Mouse (Mus musculus) bone marrow macrophage, adult 2 months (primary cell): ENCODE measurements around the gene Olfr878. TPM values are rescaled to one million over a fixed set of nuclear protein-coding genes. Genes with fewer than 3 reads are reported as not detected.

Experiments used
- H3K27ac ChIP-seq: 2 replicates; pipeline ENCODE4 v1.5.1; 2012; ENCODE audit warnings: low read depth, low read length; ENCODE audit not compliant: insufficient read depth
- H3K4me1 ChIP-seq: 2 replicates; pipeline ENCODE4 v1.6.1; 2012; ENCODE audit warnings: low read length; ENCODE audit not compliant: control insufficient read depth, insufficient read depth
- H3K4me3 ChIP-seq: 2 replicates; pipeline ENCODE4 v1.5.1; 2012; ENCODE audit warnings: mild to moderate bottlenecking, low read length, moderate library complexity; ENCODE audit not compliant: insufficient read depth
- CTCF ChIP-seq: IDR thresholded peaks from 2 replicates; pipeline ENCODE4 v1.5.1; 2012; ENCODE audit warnings: low read depth, mild to moderate bottlenecking, low read length, moderate library complexity
- POLR2A ChIP-seq: IDR thresholded peaks from 2 replicates; pipeline ENCODE4 v1.6.1; 2012; ENCODE audit warnings: mild to moderate bottlenecking, low read depth, low read length, borderline replicate concordance
- polyA plus RNA-seq: library from polyadenylated mRNA; stranded (reverse); fragments of >200 nt; gene quantifications from 2 replicates; pipeline ENCODE4 v1.2.4, GENCODE M21; 2012; ENCODE audit not compliant: missing spikeins, insufficient read depth, insufficient read length

Olfr878 gene
- not detected in 2 replicates for polyA plus RNA-seq

GRCm38 (mm10) chr9:37917540-37917939, at the start of gene Olfr878:
TSS of gene Olfr878 (plus strand) at chr9:37917840.
- Histone ChIP-seq H3K4me3 (no peak within 1 kb of the TSS), H3K27ac (no peak within 1 kb of the TSS), H3K4me1 (no peaks in the 10 kb centered on the region)
- no peak for TF ChIP-seq POLR2A
- TF ChIP-seq CTCF: no peak

GRCm38 (mm10) chr9:37870246-37870645, 47.4 kb upstream of the Olfr878 start:
- no peak overlapping the region for H3K4me3 ChIP-seq
- TF ChIP-seq POLR2A: no peak
- no peak for TF ChIP-seq CTCF

GRCm38 (mm10) chr9:37871097-37871496, 46.5 kb upstream of the Olfr878 start:
- Histone ChIP-seq H3K4me3 (no peak overlapping the region), H3K27ac (no peak overlapping the region), H3K4me1 (no peaks in the 10 kb centered on the region)
- TF ChIP-seq POLR2A (no peak), CTCF (no peak)

More at GRCm38 (mm10) chr9:37870246-37870645, 47.4 kb upstream of the Olfr878 start:
- no peaks in the 10 kb centered on the region for H3K4me1 ChIP-seq
- H3K27ac ChIP-seq: no peak overlapping the region

GRCm38 (mm10) chr9:37871536-37871935, 46.1 kb upstream of the Olfr878 start:
- H3K4me3 ChIP-seq: no peak overlapping the region
- H3K4me1 ChIP-seq: no peaks in the 10 kb centered on the region
- no peak overlapping the region for H3K27ac ChIP-seq
- no peak for TF ChIP-seq POLR2A
- TF ChIP-seq CTCF: no peak

GRCm38 (mm10) chr9:37890960-37891359, 26.7 kb upstream of the Olfr878 start:
- Histone ChIP-seq H3K27ac (no peak overlapping the region), H3K4me3 (no peak overlapping the region), H3K4me1 (no peaks in the 10 kb centered on the region)
- TF ChIP-seq CTCF (no peak), POLR2A (no peak)

GRCm38 (mm10) chr9:37896661-37897060, 21.0 kb upstream of the Olfr878 start, which contains the start of gene Olfr145:
TSS of gene Olfr145 (plus strand) at chr9:37896724.
- TF ChIP-seq CTCF: no peak
- no peak for TF ChIP-seq POLR2A
- no peaks in the 10 kb centered on the region for H3K4me1 ChIP-seq
- no peak within 1 kb of the TSS for H3K4me3 ChIP-seq
- H3K27ac ChIP-seq: no peak within 1 kb of the TSS

GRCm38 (mm10) chr9:37905555-37905954, 12.1 kb upstream of the Olfr878 start:
- no peak for TF ChIP-seq CTCF
- no peak for TF ChIP-seq POLR2A
- Histone ChIP-seq H3K4me1 (no peaks in the 10 kb centered on the region), H3K27ac (no peak overlapping the region), H3K4me3 (no peak overlapping the region)

- Histone ChIP-seq H3K27ac (no peak overlapping the region), H3K4me1 (no peaks in the 10 kb centered on the region), H3K4me3 (no peak overlapping the region)
- TF ChIP-seq CTCF: no peak
- no peak for TF ChIP-seq POLR2A
Observed at GRCm38 (mm10) chr9:37918018-37918417, 378 bp downstream of the Olfr878 start.

- Histone ChIP-seq H3K27ac (no peak overlapping the region), H3K4me1 (no peaks in the 10 kb centered on the region), H3K4me3 (no peak overlapping the region)
- TF ChIP-seq POLR2A (no peak), CTCF (no peak)
Observed at GRCm38 (mm10) chr9:37924194-37924593, 6.6 kb downstream of the Olfr878 start.

GRCm38 (mm10) chr9:37925445-37925844, 7.8 kb downstream of the Olfr878 start:
- Histone ChIP-seq H3K4me3 (no peak overlapping the region), H3K27ac (no peak overlapping the region), H3K4me1 (no peaks in the 10 kb centered on the region)
- TF ChIP-seq POLR2A (no peak), CTCF (no peak)
